Mouse (Mus musculus): Measurements from ENCODE around the gene Sall4.

Gene Sall4

DNA sequence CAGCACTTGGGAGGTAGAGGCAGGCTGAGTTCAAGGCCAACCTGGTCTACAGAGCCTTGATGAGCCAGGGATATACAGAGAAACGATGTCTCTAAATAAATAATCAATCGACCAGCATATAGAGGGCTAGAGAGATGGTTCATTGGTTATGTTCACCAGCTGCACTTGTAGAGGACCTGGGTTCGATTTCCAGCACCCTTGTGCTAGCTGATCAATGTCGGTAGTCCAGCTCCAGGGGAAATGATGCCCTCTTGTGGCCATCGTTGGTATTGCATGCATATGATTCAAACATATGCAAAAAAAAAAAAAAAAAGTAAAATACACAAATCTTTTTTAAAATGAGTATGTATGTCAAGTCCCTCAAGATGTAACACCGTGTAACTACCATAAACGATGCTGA, 25.1 kb downstream of the Sall4 start:
- peak; percentile 66 for DNase-seq

DNA sequence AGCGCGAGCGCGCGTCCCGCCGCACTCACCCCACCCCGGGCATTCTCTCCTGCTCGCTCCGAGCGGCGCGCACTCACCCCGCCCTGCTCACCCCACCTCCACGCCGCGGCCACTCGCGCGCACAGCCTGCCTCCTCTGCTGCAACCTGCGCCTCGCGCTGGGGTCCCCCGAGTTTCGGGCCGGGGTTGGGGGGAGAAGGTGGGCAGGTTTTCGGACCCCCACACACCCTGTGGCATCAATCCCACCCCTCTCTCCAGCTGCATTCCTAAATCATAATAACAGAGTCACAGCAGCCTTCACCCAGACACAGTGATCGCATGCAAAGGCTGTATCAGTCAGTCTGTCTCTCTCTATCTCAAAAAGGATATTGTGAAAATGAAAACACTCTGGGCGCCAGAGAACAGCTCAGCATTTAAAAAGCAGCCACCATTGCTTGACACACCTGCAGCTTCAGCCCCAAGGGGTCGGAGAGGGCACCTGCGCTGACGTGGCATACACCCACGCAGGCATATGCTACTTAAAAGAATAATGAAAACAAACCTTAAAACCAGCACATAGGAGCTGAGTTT, 25.6 kb downstream of the Sall4 start, which contains the start of gene Atp9a:
Atp9a (minus strand) TSS at position 351 of the 569 bp plus-strand sequence.
- peak; percentile 74 for DNase-seq

DNA sequence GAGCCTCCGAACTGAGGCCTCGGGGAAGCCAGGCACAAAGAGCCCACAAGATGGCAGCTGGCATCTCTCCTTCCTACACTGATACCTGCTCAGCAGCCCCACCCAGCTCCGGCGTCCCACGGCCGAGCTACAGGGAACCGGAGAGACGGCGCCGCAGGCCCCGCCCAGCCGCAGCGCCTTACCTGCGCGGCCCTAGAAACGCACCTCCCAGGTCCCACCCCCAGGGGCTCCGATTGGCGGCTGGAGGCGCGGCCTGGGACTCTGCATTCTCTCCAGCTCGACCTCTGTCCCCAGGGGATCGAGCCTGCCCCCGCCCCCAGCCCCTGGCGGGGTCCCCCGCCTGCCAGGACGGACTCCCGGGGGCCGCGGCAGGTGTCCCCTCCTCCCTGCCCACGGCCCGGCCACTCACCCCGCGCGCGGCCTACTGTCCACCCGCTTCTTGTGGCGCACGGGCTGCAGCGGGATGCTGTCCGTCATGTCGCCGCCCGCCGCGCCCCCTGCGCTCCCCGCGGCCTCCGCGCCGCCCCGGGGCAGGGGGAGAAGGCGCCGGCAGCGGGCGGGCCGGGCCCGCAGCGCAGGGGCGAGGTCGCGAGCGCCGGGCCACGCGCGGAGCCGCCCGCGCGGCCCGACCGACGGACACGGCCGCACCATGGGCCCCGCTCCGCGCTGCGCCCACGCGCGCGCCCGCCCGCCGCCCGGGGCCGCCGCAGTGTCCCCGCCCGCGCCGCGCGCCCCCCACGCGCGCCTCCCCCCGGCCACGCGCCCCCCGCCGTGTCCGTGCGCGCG, 26.3 kb downstream of the Sall4 start:
- peak; percentile 86 for DNase-seq

DNA sequence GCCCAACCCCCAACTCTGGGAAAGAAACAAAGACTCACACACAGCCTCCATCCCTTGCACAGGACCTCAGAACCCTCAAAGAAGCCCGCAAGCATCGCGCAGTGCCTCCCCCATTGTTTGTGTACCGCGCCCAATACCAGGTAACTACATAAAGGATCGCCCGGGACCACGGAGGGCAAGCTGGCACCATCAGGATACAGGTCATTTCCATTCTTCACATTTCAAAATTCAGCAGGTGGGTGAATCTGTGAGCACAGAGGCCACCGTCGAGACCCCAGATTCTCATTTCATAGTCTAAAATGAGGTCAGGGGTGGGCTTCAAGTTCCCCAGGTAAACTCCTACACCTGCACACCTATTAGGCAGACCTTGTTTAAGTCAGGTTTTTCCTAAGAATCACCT, 27.2 kb downstream of the Sall4 start:
- DNase-seq, result no peak

DNA sequence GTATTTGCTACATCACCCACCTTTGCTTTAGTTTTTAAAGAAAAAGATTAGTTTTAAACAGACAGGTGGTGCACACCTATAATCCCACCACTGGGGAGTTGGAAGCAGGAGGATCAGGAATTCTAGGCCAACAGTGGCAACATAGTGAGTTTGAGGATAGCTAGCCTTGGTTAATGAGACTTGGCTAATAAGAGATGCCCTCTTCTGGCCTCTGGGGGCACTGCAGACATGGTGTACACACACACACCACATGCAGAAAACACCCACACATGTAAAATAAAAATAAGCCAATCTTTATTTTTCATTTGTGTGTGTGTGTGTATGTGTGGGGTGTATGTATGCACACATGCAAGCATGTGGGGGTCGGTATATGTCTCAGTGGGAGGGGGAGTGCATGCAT, 28.9 kb downstream of the Sall4 start:
- DNase-seq, result no peak

DNA sequence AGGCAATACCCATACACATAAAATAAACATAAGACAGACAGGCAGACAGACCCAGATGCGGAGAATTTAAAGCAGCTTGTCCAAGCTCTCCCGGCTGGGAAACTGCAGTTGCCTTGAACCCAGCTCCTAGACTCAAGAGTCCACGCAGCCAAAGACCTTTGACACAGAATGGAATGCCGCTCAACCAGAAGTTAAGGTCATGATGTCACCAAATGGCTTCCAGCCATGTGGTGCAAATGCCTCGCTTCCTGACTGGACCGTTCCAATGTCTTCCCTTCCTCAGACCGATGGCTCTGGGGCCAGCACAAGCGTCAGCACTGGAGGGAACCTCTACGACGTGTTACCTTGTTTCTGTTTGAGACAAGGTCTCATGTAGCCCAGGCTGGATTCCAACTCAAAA, 29.9 kb downstream of the Sall4 start:
- DNase-seq, result peak; percentile 35

DNA sequence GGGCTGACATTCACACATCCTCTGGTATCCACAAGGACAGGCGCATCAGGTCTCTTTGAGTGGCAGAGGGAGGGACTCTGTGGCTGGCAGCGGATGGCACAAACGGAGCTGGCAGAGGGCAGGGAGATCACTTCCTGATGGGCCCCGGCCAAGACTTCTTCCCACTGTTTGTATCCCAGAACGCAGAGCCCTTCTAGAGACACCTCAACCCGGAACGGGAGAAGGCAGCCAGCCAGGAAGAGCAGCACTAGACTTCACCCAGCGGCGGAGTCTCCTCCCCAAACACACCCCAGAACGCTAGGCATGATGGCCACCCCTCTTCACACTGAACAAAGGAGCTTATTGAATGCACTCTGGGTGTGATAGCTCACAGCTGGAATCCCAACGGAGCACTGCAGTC, 33.7 kb downstream of the Sall4 start:
- peak; percentile 85 for DNase-seq

DNA sequence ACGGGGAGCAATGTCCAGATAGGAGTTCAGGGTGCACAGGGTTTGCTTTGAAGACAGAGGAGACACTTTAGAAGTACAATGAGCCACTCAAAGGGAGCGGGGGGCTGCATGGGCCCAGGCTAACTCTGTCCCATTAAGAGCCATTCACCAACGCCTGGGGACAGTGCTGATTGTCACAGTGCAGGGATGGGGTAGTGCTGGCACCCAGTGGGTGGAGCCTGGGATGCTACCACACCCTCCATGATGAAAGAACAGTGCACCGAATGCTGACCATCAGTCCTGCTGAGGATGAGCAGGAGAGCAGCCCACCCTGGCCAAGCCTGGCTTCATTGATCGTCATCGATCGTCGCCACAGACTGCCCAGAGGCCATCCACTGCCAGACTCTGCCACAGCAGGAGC, 36.5 kb downstream of the Sall4 start:
- no peak for DNase-seq

DNA sequence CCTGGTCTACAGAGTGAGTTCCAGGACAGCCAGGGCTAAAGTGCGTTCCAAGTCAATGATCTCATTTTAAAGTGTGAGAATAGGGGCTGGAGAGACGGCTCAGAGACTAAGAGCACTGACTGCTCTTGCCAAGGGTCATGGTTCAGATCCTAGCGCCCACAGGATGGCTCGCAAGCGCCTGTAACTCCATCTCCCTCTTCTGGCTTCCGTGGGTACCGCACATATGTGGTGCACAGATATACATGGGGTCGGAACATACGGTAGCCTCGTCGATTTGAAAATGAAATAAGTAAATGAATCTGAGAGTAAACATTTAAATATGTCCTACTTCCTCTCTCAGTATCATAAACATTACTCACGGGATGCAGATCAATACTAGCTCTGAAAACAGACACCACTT, 38.0 kb downstream of the Sall4 start:
- no peak for DNase-seq

DNA sequence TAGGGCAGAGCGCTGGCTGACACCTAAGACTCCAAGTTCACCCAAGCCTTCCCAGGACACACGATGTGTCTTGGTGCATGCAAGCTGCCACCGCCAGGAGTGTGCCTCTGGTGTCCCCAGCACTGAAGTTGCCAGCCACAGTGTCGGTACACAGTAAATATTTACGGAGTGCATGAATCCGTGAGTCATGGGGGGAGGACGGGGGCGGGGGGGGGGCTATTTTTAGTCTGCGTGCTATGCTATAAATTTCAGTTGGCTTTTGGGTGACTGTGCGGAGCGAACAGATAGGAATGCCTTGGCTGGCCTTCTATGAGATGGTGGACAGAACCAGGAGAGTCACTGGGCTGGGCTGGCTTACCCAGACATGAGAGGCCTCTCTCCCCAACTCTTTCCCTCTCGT, 39.7 kb downstream of the Sall4 start:
- no peak for DNase-seq

DNA sequence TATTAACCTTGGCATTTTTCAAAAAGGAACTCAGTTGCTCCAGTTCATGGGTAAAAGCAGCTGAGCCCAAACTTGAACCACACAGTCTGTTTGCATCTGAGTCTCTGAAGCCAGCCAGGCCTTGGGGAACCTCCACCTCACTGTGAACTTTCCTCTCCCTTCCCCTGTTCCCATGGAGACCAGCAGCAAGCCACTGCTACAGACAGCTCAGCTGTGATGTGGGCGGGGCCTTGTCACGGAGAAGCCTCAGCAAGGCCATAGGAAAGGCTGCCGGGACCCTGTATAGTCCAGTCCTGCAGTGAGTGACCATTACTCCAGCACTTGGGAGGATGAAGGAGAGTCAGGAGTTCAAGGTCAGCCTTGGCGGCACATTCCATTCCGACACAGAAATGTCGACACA, 41.7 kb downstream of the Sall4 start:
- peak; percentile 48 for DNase-seq

DNA sequence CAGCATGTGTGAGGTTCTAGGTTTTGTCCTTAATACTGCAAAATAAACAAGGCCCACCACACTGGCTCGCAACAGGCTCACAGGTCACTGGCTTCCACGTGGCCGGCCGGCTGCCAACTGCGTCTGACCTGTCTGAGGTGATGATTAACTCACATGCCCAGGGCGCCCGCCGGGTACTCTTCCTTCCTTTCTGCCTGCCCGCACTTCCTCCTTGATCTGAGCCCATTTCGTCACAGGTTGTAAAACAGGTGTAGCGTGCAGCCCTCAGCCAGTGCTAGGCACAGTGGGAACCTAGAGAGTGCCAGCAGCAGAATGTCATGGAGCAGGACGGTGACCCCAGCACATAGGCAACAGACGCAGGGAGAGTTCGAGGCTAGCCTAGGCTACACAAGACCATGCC, 46.4 kb downstream of the Sall4 start:
- peak; percentile 33 for DNase-seq

DNA sequence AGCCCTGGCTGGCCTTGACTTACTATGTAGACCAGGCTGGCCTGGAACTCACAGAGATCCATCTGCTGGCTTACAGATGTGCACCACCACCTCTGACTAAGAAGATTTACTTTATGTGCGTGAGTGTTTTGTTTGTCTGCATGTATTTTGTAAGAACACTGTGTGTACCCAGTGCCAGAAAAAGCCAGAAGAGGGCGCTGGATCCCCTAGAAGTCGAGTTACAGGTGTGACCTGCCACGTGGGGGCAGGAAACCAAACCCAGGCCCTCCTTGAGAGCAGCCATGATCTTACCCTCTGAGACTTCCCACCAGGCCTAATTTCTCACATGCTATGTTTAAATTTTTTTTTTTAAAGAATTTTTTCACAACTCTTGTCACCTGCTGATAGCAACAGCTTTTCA, 48.0 kb downstream of the Sall4 start:
- no peak for DNase-seq

DNA sequence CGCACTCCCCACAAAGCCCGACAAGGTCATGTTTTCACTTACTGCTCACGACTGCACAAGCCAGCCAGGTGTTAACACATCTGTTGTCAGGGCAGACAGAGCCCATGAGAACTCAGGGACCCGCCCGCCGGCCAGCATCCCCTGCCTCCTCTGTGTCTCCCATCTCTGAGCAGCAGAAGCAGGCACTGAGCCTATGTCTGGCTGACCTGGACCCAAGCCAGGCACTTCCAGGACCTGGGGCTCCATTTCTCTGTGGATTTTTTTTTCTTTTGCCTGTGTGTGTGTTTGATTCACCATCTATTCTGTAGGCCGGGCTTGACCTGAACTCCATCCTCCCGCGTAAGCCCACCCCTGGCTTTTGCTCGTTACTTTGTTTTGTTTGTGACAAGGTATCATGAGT, 49.0 kb downstream of the Sall4 start:
- no peak for DNase-seq

DNA sequence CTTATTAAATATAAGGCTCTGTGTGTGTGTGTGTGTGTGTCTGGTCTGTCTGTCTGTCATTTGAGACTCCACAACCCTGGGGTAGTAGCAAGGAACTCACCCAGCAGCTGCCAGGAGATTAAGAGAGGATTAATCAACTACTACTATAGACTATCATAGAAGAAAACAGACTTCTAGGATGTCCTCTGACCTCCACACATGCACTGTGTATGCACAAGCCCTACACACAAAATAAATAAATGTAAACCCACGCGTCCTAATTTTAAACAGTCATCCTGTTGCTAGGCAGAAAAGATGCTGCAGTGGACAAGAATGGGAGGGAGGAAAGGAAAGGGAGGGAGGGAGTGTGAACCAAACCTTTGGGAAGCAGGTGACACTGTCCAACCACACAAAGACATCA, 49.5 kb downstream of the Sall4 start:
- DNase-seq, result no peak

DNA sequence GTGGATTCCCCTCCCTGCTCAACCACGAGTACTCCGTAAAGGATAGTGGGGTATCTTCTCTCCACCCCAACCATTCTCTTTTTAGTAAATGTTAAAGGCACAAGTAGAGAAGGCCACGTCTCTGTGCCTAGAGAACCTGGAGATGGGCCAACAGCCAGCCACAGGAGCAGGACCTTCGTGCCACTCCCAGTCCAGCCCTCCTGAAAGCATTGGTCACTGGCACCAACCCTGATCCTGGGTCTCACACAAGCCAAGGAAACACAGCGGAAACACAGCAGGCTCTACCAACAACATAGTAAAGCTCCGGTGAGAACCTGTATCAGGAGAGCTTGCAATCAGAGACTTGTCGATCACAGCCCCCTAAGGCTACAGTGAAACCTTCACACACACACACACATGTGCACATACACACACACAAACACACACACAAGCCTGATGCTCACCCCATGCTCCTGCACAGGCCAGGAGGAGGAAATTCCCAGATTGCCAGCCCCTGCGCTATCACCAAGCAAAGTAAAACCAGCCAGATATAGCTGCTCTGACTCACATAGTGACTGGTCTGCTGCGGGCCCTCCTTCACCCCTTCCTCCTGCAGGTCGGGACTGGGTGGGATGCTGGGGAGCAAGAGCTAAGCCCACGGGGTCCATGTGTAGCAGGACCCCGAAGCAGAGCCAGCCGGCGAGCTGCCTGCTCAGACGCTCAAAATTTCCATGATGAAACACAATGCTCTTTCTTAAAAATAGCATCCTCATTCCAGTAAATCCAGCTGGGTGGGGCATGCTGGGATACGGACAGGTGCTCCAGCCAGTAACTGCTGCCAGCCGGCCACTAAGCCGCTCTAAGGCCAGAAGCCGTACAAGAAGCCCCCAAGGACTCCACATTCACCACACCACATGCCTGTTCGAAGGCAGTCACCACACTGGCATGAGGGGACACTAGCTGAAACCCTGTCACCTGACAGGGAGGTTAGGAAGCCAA, 55.3 kb downstream of the Sall4 start:
- DNase-seq, result no peak

DNA sequence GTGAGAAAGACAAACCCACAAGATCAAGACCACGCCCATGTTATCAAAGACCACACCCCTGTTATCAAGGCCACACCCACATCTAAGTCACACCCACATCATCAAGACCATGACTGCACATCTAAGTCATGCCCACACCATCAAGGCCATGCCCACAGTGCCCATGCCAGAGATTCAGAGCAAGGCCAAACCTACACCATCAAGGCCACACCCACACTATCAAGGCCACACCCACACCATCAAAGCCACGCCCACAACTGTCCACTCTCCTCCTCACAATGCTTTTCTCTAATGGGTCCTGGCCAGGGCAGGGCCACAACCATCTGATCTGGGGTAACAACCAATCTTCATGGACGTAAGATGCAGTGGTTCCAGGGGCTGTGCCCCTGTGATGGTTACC, 56.8 kb downstream of the Sall4 start:
- no peak for DNase-seq

DNA sequence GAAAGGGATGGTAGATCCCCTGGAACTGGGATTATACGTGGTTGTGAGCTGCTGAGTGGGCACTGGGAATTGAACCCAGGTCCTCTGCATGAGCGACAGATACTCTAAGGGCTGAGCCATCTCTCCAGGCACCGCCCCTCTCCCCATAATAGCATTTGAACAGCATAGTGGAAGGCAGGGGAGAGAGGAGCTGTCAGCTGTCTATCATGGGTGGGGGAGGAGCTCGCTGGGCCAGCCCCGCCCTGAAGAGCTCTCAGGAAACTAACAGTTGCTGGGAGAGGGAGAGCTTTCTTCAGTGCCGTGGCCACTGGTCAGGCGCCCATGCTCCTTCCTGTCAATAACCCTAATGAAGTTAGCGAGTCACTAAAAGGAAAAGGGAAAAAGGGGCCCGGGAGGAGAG, 60.0 kb downstream of the Sall4 start:
- no peak for DNase-seq

DNA sequence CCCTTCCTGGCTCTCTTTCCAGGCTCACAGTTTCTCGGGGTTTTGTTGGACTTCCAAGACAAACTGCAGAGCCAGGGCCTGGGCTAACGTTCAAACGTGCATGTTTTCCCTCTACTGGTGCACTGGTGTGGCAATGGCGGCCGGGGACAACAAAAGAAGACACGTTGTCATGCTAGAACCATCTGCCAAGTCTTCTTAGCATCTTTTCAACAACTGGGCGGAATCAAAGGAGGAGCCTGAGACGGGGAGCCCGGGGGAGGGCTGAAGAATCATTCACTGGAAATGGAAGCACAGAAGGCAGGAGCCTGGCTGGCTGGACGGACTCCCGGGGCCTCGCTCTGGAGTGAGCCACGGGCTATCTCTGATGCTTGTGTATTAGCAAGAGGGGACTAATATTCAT, 65.5 kb downstream of the Sall4 start:
- DNase-seq, result peak; percentile 51
